Mouse (Mus musculus) c-Kit-positive CD71-negative TER-119-negative erythroid progenitor cells, embryonic 14.5 days (primary cell): ENCODE results near the gene Dhtkd1.
A peak's percentile ranks its signal among the peaks of the same experiment; 100 is the strongest.
"Not testable (repeated sequence)": the region's sequence is repeated elsewhere in the genome, so short reads cannot be mapped to it uniquely, and the experiment has no call there.

Experiments
- DNase-seq: peaks from one replicate; pipeline ENCODE4 v3.0.0-alpha.2; 2013; ENCODE audit warnings: low read depth

The Dhtkd1 gene

DNA sequence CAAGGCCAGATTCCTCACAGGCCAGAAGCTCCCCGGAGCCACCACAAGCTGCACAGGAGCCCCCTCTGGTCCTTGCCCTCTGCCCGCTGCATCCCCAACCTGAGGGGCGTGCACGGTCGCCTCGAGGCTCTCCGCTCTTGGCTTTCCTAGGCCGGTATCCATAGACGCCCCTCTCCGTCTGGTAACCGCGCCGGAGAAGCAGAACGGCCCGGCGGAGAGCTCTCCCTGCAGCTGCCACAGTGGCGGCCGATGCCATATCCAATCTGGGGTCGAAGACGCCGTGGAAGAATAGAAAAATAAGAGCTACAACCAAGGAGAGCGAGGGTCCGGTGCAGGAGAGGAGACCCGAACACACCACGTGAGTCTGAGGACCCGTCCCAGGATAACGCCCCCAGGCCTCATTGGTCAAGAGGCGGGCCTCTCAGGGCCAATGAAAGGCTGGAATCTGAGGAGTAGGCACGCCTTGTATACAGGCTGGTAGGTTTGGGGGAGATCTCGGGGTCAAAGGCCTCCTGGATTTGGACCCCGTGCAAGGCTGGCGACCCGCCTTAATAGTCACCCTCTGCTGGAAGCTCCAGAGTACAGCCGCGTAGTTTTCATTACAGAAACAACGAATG lies at the start of gene Dhtkd1:
Dhtkd1 (minus strand) TSS at position 377 of the 617 bp plus-strand sequence.
- DNase-seq, result no peak

DNA sequence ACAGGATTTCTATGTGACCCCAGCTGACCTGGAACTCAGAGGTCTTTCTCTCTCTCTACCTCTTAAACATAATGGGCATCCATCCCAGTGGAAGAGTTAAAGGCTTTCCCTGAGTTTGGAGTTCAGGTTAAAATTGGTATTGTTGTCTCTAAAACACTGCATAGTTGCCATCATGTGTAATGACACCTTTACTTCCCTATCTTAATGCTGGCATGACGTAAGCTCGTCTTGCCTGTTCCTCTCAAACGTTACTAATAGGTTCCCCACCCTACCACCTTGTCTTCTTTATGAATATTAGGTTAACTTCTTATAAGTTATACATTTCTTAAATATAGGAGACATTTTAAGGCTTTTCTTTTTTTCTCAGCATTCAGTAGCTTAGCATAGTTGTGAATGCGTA lies 34.9 kb upstream of the Dhtkd1 start:
- no peak for DNase-seq

- not testable (repeated sequence) for DNase-seq
Observed at GRCm38 (mm10) chr2:5970629-5971028, 28.0 kb upstream of the Dhtkd1 start.

DNA sequence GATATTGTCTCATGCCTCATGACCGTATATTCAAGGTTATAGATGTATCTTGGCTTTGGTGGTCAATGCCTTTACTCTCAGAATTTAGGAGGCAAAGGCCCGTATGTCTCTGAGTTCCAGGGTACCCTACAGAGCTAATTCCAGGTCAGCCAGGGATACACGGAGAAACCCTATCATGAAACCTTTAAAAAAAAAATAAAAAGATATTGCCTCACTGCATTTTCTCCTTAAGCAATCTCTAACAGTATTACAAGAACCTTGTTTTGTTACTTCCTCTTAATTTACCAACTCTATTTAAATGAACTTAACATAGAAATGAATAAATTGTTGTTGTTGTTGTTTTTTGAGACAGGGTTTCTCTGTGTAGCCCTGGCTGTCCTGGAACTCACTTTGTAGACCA lies 23.4 kb upstream of the Dhtkd1 start:
- DNase-seq, result no peak

DNA sequence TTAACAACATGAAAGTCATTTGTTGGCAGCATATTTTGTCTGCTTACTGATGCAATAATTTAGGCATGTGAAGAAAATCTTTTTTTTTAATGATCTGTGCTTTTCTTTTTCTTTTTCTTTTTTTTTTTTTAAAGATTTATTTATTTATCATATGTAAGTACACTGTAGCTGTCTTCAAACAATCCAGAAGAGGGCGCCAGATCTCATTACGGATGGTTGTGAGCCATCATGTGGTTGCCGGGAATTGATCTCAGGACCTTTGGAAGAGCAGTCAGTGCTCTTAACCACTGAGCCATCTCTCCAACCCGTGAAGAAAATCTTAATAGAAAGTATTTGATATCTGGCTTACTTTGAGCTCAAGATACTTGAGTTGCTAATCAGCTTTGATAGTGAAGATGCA lies 21.1 kb upstream of the Dhtkd1 start:
- DNase-seq, result not testable (repeated sequence)

DNA sequence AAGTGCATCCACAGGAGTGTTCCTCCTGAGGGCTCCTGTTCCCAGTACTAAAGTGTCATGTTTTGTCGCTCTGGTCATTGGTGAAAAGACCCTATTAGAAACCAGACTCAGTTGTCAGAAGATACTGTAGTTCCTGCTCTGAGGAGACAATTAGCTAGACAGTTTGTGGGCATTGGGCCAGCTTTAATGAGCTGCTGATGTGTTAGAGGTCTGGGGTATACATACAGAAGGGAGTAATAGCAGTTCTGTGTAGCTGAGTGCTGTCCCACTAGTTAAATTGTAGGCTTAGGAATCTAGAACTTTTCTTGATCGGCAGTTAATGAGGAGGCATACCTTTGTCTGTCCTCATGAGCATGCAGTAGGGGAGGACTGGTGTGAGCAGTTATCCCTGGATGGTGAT lies 19.7 kb upstream of the Dhtkd1 start:
- no peak for DNase-seq

DNA sequence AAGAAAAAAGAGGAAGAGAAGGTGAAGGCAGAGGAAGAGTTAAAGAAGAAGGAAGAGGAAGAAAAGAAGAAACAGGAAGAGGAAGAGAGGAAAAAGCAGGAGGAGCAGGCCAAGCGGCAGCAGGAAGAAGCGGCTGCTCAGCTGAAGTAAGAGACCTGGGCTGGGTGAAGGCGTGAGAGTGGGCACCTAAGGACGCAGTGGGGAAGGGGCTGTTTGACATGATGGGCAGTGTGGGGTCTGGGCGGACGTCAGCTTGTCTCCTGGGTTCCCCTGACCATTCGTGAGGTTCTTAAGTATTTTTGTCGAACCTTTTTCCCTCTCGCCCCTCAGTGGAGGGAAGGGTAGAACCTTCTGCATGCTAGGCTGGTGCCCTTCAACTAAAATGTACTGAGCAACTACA lies 15.1 kb upstream of the Dhtkd1 start:
- no peak for DNase-seq

DNA sequence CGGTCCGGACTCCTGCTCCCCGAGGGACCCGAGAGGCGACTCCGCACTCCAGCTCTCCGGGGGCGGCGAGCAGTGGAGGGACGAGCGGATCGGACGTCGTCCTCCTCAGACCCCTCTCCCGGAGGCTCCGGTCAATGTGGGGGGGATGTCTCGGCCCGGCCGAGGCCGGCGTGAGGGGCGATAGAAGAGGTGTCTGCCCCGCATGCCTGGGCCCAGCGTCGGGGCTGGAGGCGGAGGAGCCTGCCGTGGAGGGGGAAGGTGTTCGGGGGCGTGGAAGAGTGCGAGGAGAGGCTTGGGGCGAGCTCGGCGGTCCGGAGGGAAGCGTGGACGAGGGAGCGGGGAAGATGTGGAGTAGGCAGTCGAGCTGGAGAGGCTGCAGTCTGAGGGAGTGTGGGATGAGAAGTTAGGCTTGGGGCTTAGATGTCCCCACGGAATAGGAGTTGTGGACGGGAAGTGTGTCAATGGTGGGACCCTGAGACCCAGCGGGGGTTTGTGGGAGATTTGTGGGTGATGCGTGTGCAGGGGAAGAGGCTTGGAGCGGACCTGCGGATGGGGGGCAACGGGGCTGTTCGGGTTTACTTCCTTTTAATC lies 9.1 kb upstream of the Dhtkd1 start:
- no peak for DNase-seq

DNA sequence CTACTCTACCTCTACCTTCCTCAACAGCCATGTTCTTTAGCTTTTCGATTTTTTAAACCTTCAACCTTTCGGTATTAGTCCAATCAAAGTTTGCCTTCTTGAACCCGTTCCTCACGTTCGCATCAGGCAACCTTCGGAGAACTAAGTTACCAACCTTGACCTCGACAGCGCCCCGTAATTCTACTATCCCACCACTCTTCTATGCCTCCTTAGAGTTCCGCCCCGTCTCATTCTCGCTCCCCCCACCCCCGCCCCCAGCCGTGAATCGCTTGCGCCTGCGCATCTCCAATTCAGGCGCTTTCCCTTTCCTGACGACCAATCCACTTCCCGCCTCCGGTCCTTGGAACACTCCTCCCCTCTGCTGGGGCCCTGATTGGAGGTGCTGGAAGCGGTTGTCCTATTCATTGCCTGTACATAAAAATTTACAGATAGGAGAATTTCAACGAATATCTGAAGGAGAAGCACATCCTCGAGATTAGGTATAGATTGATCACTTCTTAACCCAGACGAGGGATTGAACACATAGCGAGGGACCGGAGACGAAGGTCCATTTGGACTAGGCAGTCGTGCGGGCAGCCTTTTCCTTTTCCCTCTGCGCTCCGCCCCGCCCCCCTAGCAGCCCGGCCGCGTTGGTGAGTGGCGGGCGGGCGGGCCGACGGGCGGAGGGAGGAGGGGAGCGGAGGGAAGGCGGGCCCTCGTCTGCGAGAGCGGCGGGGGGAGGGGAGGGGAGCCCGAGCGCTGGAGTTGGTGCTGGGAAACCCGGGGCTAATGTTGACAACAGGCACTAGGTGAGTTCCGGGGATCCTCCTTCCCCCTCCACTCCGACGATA lies 8.4 kb upstream of the Dhtkd1 start, which contains the start of gene Upf2:
Upf2 (plus strand) TSS at position 704 of the 830 bp plus-strand sequence.
- DNase-seq, result peak; percentile 94

- DNase-seq, result no peak
Observed at GRCm38 (mm10) chr2:5950305-5950704, 7.7 kb upstream of the Dhtkd1 start.

DNA sequence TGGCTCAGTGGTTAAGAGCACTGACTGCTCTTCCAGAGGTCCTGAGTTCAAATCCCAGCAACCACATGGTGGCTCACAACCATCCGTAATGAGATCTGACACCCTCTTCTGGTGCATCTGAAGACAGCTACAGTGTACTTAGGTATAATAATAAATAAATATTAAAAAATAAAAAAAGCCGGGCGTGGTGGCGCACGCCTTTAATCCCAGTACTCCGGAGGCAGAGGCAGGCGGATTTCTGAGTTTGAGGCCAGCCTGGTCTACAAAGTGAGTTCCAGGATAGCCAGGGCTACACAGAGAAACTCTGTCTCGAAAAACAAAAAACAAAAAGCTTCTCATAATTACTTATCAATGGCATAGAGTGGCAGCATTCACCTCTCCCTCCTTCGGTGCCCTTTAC lies 7.2 kb upstream of the Dhtkd1 start:
- not testable (repeated sequence) for DNase-seq

GRCm38 (mm10) chr2:5948964-5949363 lies 6.4 kb upstream of the Dhtkd1 start:
- DNase-seq, result no peak

DNA sequence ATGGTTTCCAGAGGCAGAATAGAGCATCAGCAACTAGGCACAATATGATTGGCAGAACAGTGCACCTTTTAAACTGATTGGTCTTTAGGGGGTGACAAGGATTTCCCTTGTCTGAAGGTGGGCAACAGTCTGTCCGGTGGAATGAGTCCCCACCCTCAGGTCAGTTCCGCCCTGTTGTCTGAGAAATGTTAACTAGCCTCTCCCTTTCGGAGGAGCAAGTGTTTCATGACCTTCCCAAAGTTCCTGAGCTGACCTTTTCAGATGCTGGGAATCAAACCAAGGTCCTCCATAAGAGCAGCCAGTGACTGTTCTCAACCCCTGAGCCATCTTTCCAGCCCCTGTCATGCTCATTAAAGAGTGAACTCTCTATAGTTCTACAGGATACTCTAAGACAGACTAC lies 4.3 kb upstream of the Dhtkd1 start:
- DNase-seq, result no peak

- no peak for DNase-seq
Observed at GRCm38 (mm10) chr2:5945629-5946028, 3.0 kb upstream of the Dhtkd1 start.

GRCm38 (mm10) chr2:5943071-5943470 lies 479 bp upstream of the Dhtkd1 start:
- DNase-seq, result no peak

GRCm38 (mm10) chr2:5941861-5942415 lies 654 bp downstream of the Dhtkd1 start:
- DNase-seq, result no peak

DNA sequence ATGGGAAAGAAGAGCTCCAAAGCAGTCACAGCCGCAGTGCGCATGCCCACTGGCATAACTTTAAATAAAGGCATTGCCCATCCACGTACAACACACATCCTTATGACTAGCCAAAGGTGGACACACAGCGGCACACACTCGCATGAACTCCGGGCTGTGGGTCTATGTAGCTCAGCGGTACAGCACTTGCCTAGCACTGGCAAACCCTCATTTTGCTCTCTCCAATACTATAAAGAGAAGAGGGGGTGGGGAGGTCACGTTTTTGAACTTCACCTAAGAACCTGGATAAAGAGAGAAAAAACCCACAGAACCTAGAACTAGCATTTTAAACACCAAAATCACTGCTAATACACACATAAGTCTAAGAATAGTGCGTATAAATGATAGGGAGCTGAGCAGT lies 1.7 kb downstream of the Dhtkd1 start:
- no peak for DNase-seq

- no peak for DNase-seq
Observed at GRCm38 (mm10) chr2:5939911-5940310, 2.7 kb downstream of the Dhtkd1 start.

- DNase-seq, result no peak
Observed at GRCm38 (mm10) chr2:5939319-5939718, 3.3 kb downstream of the Dhtkd1 start.

DNA sequence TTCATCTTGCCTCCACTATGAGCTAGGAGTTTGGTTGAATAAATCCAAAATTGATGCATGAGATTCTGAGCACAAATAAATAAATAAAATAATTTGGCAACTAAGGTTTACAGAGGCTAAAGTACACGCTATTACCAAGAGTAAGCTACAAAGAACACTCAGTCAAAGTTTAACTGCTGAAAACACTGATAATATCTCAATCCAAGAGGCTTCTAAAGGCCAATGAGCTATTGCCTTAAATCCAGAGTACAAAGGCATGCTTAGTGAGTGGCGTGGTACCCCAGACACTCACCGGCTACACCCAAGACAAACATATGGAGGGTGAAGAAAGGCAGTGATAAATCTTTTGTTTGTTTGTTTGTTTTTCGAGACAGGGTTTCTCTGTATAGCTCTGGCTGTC lies 6.0 kb downstream of the Dhtkd1 start:
- DNase-seq, result no peak

GRCm38 (mm10) chr2:5936068-5936467 lies 6.5 kb downstream of the Dhtkd1 start:
- DNase-seq, result no peak

GRCm38 (mm10) chr2:5934936-5935335 lies 7.7 kb downstream of the Dhtkd1 start:
- no peak for DNase-seq

DNA sequence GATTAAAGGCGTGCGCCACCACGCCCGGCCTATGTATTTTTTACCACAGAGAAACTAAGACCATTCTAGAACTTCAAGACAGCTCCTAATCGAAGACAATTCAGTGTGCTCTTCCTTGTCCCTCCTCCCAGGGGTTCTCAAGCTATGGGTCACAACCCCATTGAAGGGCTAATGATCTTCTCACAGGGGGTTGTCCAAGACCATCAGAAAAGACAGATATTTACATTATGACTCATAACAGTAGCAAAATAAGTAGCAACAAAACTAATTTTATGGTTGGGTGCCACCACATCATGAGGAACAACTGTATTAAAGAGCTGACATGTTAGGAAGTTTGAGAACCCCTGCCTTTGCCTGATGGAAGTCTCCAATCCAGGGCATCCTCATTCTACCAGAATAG lies 10.7 kb downstream of the Dhtkd1 start:
- DNase-seq, result no peak
